Mouse (Mus musculus) liver, embryonic 14.5 days (tissue): ENCODE results near the gene Sec1. TPM values are rescaled to one million over a fixed set of nuclear protein-coding genes. Genes with fewer than 3 reads are reported as not detected.

Experiments
- ATAC-seq: fragments of 200-750 bp; cut with Nextera tagmentation; 2 replicates; pipeline ENCODE4 v1.8.0; 2017; ENCODE audit warnings: moderate number of reproducible peaks, mild to moderate bottlenecking, moderate library complexity; ENCODE audit not compliant: insufficient read depth
- DNase-seq, 3 experiments: peaks; one replicate each; pipeline ENCODE4 v3.0.0-alpha.2; 2012 to 2013; ENCODE audit warnings: low read depth in 3 of 3, low spot score in 3 of 3
- H3K27ac ChIP-seq: fragments of 300-500 bp; sonication (generic); 2 replicates; pipeline ENCODE4 v1.5.1; 2014; ENCODE audit warnings: moderate library complexity, mild to moderate bottlenecking, control low read depth, inconsistent platforms
- H3K27me3 ChIP-seq: fragments of 300-500 bp; sonication (generic); 2 replicates; pipeline ENCODE4 v1.6.1; 2014; ENCODE audit warnings: mild to moderate bottlenecking, low read length, moderate library complexity; ENCODE audit not compliant: control insufficient read depth, insufficient read depth
- H3K36me3 ChIP-seq: fragments of 300-500 bp; sonication (generic); replicated peaks from 2 replicates; pipeline ENCODE4 v1.6.1; 2014; ENCODE audit warnings: low read depth; ENCODE audit not compliant: control insufficient read depth, insufficient read depth
- H3K4me1 ChIP-seq, 2 experiments: fragments of 200-500 bp in 1 of 2; fragments of 300-500 bp in 1 of 2; sonication (generic) in 1 of 2; replicated peaks; 2 replicates each; pipeline ENCODE4 v1.6.1; 2012 to 2014; ENCODE audit warnings: antibody characterized with exemption in 1 of 2, inconsistent platforms in 1 of 2, low read length in 1 of 2; ENCODE audit not compliant: control insufficient read depth in 2 of 2, insufficient read depth in 2 of 2
- H3K4me2 ChIP-seq: fragments of 300-500 bp; sonication (generic); 2 replicates; pipeline ENCODE4 v1.6.1; 2014; ENCODE audit warnings: low read depth, mild to moderate bottlenecking, control low read depth, moderate library complexity
- H3K4me3 ChIP-seq, 2 experiments: fragments of 200-500 bp in 1 of 2; fragments of 300-500 bp in 1 of 2; sonication (generic) in 1 of 2; 2 replicates each; pipeline ENCODE4 v1.5.1; 2012 to 2014; ENCODE audit warnings: low read depth in 2 of 2, low read length in 2 of 2, mild to moderate bottlenecking in 2 of 2, control low read depth in 1 of 2, inconsistent platforms in 1 of 2, moderate library complexity in 1 of 2; ENCODE audit not compliant: insufficient read depth in 1 of 2
- H3K9ac ChIP-seq: fragments of 300-500 bp; sonication (generic); replicated peaks from 2 replicates; pipeline ENCODE4 v1.6.1; 2014; ENCODE audit warnings: mild to moderate bottlenecking, control low read depth, moderate library complexity
- H3K9me3 ChIP-seq: fragments of 300-500 bp; sonication (generic); 2 replicates; pipeline ENCODE4 v1.6.1; 2016; ENCODE audit warnings: low read length, mixed read lengths; ENCODE audit not compliant: control insufficient read depth
- CTCF ChIP-seq: IDR thresholded peaks from 2 replicates; pipeline ENCODE4 v1.5.1; 2016; ENCODE audit warnings: antibody characterized with exemption, low read depth, control low read depth
- EP300 ChIP-seq: IDR thresholded peaks from 2 replicates; pipeline ENCODE4 v1.6.1; 2016; ENCODE audit warnings: antibody characterized with exemption, low read depth
- WGBS: fragments of 180-500 bp; shearing (Covaris S2); extraction: QIAGEN DNeasy Blood & Tissue Kit; methylation state at CpG from one replicate; pipeline ENCODE4 v1.1.7; 2014; ENCODE audit not compliant: insufficient replicate concordance; 5-methylcytosine and 5-hydroxymethylcytosine counted together
- polyA plus RNA-seq, 2 experiments: library from polyadenylated mRNA; depleted of rRNA in 1 of 2; stranded (reverse) in 1 of 2; unstranded in 1 of 2; fragments of >200 nt; fragmentation: Nextera tagmentation in 1 of 2; extraction: Ambion mirVana in 1 of 2; gene quantifications; 2 replicates each; pipeline versions ENCODE4 v1.2.1 to v1.2.3; 2012 to 2014

Gene Sec1
- polyA plus RNA-seq, 2 experiments, result 0.02 TPM; not detected in 1

GRCm38 (mm10) chr7:45739162-45739763 is 45.1 kb upstream of the Sec1 start:
- peak in 1 of 3 experiments; percentile 75 for DNase-seq
- Histone ChIP-seq H3K27me3 (no peaks in the 10 kb centered on the region), H3K4me3 (no peak overlapping the region)

DNA sequence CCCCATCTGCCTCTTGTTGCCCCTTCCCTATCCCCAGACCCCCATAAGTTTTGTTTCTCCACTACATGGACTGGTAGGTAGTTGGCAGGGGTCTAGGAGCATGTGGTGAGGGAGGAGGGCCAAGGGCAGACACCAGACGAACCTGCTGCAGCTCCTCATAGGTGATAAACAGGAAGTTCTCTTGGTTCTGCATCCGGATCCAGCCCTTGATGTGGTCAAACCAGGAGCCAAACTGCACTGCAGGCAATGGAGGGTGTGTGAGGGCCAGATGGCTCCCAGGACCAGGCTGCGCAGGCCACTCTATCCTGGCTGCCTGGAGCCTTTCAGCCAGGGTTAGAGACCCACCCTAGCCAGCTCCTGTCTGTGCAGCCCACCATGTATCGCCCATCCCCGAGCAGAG is 39.3 kb upstream of the Sec1 start:
- WGBS, result 59% methylated on average over 5 of the region's 5 CpGs

More at GRCm38 (mm10) chr7:45739162-45739763, 45.1 kb upstream of the Sec1 start:
- TF ChIP-seq CTCF (peak; percentile 87), EP300 (no peak)
- no peaks in the 10 kb centered on the region for H3K9me3 ChIP-seq
- H3K36me3 ChIP-seq, result no peaks in the 10 kb centered on the region
- no peak overlapping the region for H3K4me2 ChIP-seq
- H3K4me1 ChIP-seq, result peaks cover 0 to 4% of the 10 kb centered on the region in 2 experiments; a peak in 2 of 4 replicates
- H3K27ac ChIP-seq, result no peak overlapping the region
- 6% methylated on average over 9 of the region's 9 CpGs for WGBS
- ATAC-seq, result peak; percentile 58; the same call in 1 of the 2 replicates
- no peak overlapping the region for H3K9ac ChIP-seq

DNA sequence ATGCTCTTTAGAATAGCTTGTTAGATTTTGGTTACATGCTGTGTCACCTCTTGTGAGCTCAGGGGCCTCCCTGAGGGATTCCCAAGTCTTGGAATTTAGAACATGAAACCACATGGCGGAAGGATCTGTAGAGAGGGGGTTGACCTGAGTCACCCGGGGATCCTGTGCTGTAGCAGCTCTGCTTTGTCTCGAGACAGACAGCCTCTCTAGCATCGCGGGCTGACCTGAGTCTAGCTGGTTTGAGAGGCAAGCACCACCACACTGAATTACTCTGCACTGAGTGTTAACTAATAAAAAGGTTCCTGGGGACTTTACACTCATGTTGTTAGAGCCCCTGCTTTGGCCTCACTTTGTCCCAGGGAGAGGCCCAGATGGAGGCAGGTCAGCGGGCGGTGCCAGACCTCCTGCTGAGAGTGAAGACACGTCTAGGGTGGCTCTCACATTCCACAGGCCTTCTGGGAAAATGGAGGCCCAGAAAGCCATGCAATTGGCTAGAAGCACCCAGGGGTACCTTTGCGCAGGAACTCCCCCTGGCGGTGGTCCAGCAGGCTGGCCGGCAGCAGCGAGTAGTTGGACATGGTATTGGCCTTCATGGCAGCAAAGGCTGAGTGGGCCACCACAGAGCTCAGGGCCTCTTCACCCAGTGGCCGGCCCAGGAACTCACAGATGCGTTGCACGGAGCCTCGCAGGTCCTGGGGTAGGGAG is 36.7 kb upstream of the Sec1 start:
- Histone ChIP-seq H3K27me3 (no peaks in the 10 kb centered on the region), H3K9me3 (no peaks in the 10 kb centered on the region), H3K27ac (no peak overlapping the region), H3K9ac (no peak overlapping the region), H3K4me3 (no peak overlapping the region), H3K36me3 (no peaks in the 10 kb centered on the region; the same call in 1 of the 2 replicates), H3K4me2 (no peak overlapping the region), H3K4me1 (no peaks in the 10 kb centered on the region)
- DNase-seq (no peak), ATAC-seq (peak; percentile 45; the same call in 1 of the 2 replicates)
- WGBS, result 24% methylated on average over 16 of the region's 16 CpGs
- peak; percentile 87 for TF ChIP-seq CTCF
- TF ChIP-seq EP300, result no peak

More for the DNA sequence above, 39.3 kb upstream of the Sec1 start:
- no peaks in the 10 kb centered on the region for H3K9me3 ChIP-seq
- no peak for ATAC-seq
- no peaks in the 10 kb centered on the region for H3K27me3 ChIP-seq
- no peak overlapping the region for H3K4me2 ChIP-seq
- H3K27ac ChIP-seq, result no peak overlapping the region
- H3K9ac ChIP-seq, result no peak overlapping the region
- no peaks in the 10 kb centered on the region for H3K4me1 ChIP-seq
- no peak for TF ChIP-seq CTCF
- no peak for TF ChIP-seq EP300
- H3K4me3 ChIP-seq, result no peak overlapping the region
- H3K36me3 ChIP-seq, result no peaks in the 10 kb centered on the region
- no peak for DNase-seq

DNA sequence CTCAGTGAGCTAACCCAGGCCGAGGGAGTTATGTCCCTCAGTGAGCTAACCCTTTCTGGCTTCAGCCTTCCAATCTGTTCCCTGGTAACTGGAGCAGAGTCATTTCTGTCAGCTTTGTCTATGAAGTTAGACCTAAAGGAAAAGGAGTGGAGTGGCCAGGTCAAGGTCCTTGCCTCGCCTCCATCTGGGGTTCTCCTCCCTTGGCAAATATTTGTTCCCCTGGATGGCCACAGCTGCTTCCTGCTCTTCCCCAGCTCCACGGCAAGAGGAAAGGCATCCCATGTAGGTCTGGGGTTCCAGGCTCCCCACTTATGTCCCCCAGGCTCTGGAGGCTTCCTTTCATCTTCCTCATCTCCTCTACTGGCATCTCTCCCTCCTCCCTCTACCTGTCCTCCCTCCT is 33.4 kb upstream of the Sec1 start:
- Histone ChIP-seq H3K9ac (no peak overlapping the region), H3K36me3 (peaks cover 12% of the 10 kb centered on the region), H3K27ac (no peak overlapping the region), H3K27me3 (no peaks in the 10 kb centered on the region), H3K4me3 (no peak overlapping the region), H3K4me2 (no peak overlapping the region), H3K9me3 (no peaks in the 10 kb centered on the region), H3K4me1 (no peaks in the 10 kb centered on the region)
- 66% methylated on average over 3 of the region's 3 CpGs for WGBS
- DNase-seq, result no peak
- TF ChIP-seq EP300 (no peak), CTCF (no peak)
- no peak for ATAC-seq

DNA sequence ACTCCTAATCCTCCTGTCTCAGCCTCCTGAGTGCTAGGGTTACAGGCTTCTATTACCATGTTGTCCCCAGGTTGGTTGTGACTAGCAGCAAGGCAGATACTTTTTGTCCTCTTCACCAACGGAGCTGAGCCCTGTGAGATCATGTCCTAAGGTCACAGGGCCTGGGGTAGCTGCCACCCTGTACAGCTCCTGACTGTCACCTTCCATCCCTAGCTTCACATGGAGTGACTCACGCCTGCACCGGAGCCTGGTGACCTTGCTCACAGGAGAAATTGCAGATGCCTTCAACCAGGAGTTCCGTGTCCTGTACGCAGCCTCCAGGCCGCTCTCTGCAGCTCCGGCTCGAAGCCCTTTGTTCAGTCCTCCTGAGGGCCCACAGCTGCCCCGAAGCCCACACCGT is 32.2 kb upstream of the Sec1 start:
- Histone ChIP-seq H3K4me1 (no peaks in the 10 kb centered on the region), H3K27me3 (no peaks in the 10 kb centered on the region), H3K36me3 (peaks cover 17% of the 10 kb centered on the region), H3K9ac (no peak overlapping the region), H3K4me2 (no peak overlapping the region), H3K4me3 (no peak overlapping the region), H3K9me3 (no peaks in the 10 kb centered on the region), H3K27ac (no peak overlapping the region)
- no peak for DNase-seq
- TF ChIP-seq EP300 (no peak), CTCF (no peak)
- 86% methylated on average over 10 of the region's 10 CpGs for WGBS
- no peak for ATAC-seq
